Mouse (Mus musculus) intestine, embryonic 14.5 days (tissue): ENCODE measurements around the gene Slc38a9. TPM values are rescaled to one million over a fixed set of nuclear protein-coding genes. Genes with fewer than 3 reads are reported as not detected.

Experiments used
- ATAC-seq: fragments of 200-750 bp; cut with Nextera tagmentation; replicated peaks from 2 replicates; pipeline ENCODE4 v1.8.0; 2017; ENCODE audit warnings: low read depth, moderate number of reproducible peaks, moderate TSS enrichment, moderate library complexity; ENCODE audit not compliant: low FRiP score, low TSS enrichment
- DNase-seq: peaks from one replicate; pipeline ENCODE4 v3.0.0-alpha.2; 2018; ENCODE audit warnings: low spot score
- H3K27ac ChIP-seq: fragments of 300-500 bp; sonication (generic); 2 replicates; pipeline ENCODE4 v1.5.1; 2014; ENCODE audit warnings: low read depth, mild to moderate bottlenecking, control low read depth
- H3K27me3 ChIP-seq: fragments of 300-500 bp; sonication (generic); replicated peaks from 2 replicates; pipeline ENCODE4 v1.6.1; 2014; ENCODE audit warnings: low read length, control low read depth; ENCODE audit not compliant: control insufficient read depth, insufficient read depth
- H3K36me3 ChIP-seq: fragments of 300-500 bp; sonication (generic); 2 replicates; pipeline ENCODE4 v1.6.1; 2014; ENCODE audit warnings: low read length, control low read depth; ENCODE audit not compliant: control insufficient read depth, insufficient read depth
- H3K4me1 ChIP-seq: fragments of 300-500 bp; sonication (generic); replicated peaks from 2 replicates; pipeline ENCODE4 v1.6.1; 2014; ENCODE audit warnings: low read length, control low read depth, mixed read lengths; ENCODE audit not compliant: control insufficient read depth, insufficient read depth
- H3K4me2 ChIP-seq: fragments of 300-500 bp; sonication (generic); 2 replicates; pipeline ENCODE4 v1.6.1; 2014; ENCODE audit warnings: low read length
- H3K4me3 ChIP-seq: fragments of 300-500 bp; sonication (generic); 2 replicates; pipeline ENCODE4 v1.5.1; 2014; ENCODE audit warnings: low read depth, low read length, control low read depth, mixed read lengths
- H3K9ac ChIP-seq: fragments of 300-500 bp; sonication (generic); 2 replicates; pipeline ENCODE4 v1.6.1; 2014; ENCODE audit warnings: mild to moderate bottlenecking, low read length
- H3K9me3 ChIP-seq: fragments of 300-500 bp; sonication (generic); 2 replicates; pipeline ENCODE4 v1.6.1; 2016; ENCODE audit warnings: low read length, control low read depth; ENCODE audit not compliant: control insufficient read depth
- WGBS: fragments of 180-500 bp; shearing (Covaris S2); extraction: QIAGEN DNeasy Blood & Tissue Kit; methylation state at CpG from one replicate; pipeline ENCODE4 v1.1.7; 2014; 5-methylcytosine and 5-hydroxymethylcytosine counted together
- polyA plus RNA-seq: library from polyadenylated mRNA; unstranded; fragments of >200 nt; fragmentation: Nextera tagmentation; extraction: Ambion mirVana; gene quantifications from 2 replicates; pipeline ENCODE4 v1.2.1, GENCODE M21; 2014

Slc38a9 gene
- polyA plus RNA-seq, 1 experiment from 2014 or later, result 13.7 TPM

- Histone ChIP-seq H3K4me3 (no peak overlapping the region), H3K27ac (peak overlapping the region; percentile 0; the same call in 1 of the 2 replicates), H3K9me3 (no peaks in the 10 kb centered on the region), H3K36me3 (no peaks in the 10 kb centered on the region), H3K27me3 (no peaks in the 10 kb centered on the region), H3K4me1 (peaks cover 53% of the 10 kb centered on the region), H3K9ac (no peak overlapping the region), H3K4me2 (no peak overlapping the region)
- DNase-seq (no peak), ATAC-seq (no peak)
- WGBS, result 36% methylated on average over 1 of the region's 1 CpGs
Measured at GRCm38 (mm10) chr13:112760538-112760881, 100.0 kb downstream of the Slc38a9 start.

- whole genome bisulfite sequencing, result 26% methylated on average over 1 of the region's 1 CpGs
- ATAC-seq (no peak), DNase-seq (no peak)
- no peak overlapping the region for H3K4me3 ChIP-seq
- H3K4me1 ChIP-seq, result peaks cover 50% of the 10 kb centered on the region
- H3K9ac ChIP-seq, result no peak overlapping the region
- H3K27me3 ChIP-seq, result no peaks in the 10 kb centered on the region
- no peaks in the 10 kb centered on the region; the same call in 1 of the 2 replicates for H3K9me3 ChIP-seq
- H3K27ac ChIP-seq, result peak overlapping the region; percentile 70
- no peaks in the 10 kb centered on the region for H3K36me3 ChIP-seq
- H3K4me2 ChIP-seq, result no peak overlapping the region
Measured at GRCm38 (mm10) chr13:112761787-112762186, 101.2 kb downstream of the Slc38a9 start.

GRCm38 (mm10) chr13:112762548-112762947 lies 102.0 kb downstream of the Slc38a9 start:
- Histone ChIP-seq H3K9me3 (peaks cover 7% of the 10 kb centered on the region), H3K4me1 (peaks cover 46% of the 10 kb centered on the region), H3K9ac (no peak overlapping the region), H3K27me3 (no peaks in the 10 kb centered on the region), H3K4me2 (no peak overlapping the region), H3K27ac (peak overlapping the region; percentile 40; the same call in 1 of the 2 replicates), H3K4me3 (no peak overlapping the region), H3K36me3 (no peaks in the 10 kb centered on the region)
- ATAC-seq, result no peak
- DNase-seq, result no peak
- 33% methylated on average over 4 of the region's 4 CpGs for WGBS

GRCm38 (mm10) chr13:112763531-112764091 lies 103.1 kb downstream of the Slc38a9 start:
- Histone ChIP-seq H3K4me1 (peaks cover 37% of the 10 kb centered on the region), H3K36me3 (no peaks in the 10 kb centered on the region), H3K27ac (no peak overlapping the region), H3K4me2 (no peak overlapping the region), H3K27me3 (no peaks in the 10 kb centered on the region), H3K9ac (no peak overlapping the region), H3K4me3 (no peak overlapping the region), H3K9me3 (peaks cover 10% of the 10 kb centered on the region)
- DNase-seq (no peak), ATAC-seq (no peak)
- 59% methylated on average over 10 of the region's 10 CpGs for WGBS

DNA sequence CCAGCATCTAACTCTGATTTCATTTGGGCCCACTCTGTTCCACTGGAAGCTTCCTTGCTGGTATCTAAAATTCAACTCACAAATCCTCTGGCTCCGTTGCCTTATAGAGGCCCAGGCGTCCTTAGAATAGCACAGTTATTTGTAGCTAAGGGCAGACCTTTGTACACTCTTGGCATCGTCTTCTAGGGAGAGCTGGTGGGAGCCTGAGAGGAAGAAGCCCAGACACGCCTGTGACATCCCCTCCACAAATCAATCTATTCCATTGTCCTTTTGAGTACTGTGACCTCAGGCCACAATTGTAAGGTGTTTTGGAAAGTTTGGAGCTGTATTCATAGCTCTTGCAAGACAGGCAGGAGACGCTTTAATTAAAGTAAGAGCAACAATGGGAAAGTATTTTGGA lies 104.0 kb downstream of the Slc38a9 start:
- no peaks in the 10 kb centered on the region for H3K36me3 ChIP-seq
- peaks cover 10% of the 10 kb centered on the region for H3K9me3 ChIP-seq
- no peak overlapping the region for H3K27ac ChIP-seq
- no peak overlapping the region for H3K4me2 ChIP-seq
- no peaks in the 10 kb centered on the region for H3K27me3 ChIP-seq
- 68% methylated on average over 5 of the region's 5 CpGs for WGBS
- H3K4me3 ChIP-seq, result no peak overlapping the region
- ATAC-seq, result no peak
- DNase-seq, result no peak
- H3K9ac ChIP-seq, result no peak overlapping the region
- H3K4me1 ChIP-seq, result peaks cover 31% of the 10 kb centered on the region

DNA sequence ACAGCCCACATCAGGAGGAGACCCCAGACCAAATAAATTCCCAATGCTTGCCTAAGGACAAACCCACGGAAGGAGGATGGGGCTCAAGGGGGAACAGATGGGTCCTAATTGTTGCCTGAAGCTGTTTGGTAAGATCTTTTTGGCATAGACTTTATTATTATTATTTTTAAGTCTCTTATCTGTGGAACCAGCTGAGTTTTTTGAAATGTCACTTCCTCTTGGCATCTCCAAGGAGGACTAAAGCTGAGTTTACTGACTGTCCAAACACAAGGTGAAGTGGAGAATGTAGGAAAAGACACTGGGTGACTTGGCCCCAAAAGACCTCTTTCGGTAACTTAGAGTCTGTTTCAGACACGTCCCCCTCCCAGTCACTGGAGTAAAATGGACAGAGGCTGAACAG lies 105.1 kb downstream of the Slc38a9 start:
- Histone ChIP-seq H3K27ac (no peak overlapping the region), H3K36me3 (no peaks in the 10 kb centered on the region), H3K27me3 (no peaks in the 10 kb centered on the region), H3K9ac (no peak overlapping the region), H3K4me3 (no peak overlapping the region), H3K4me2 (no peak overlapping the region), H3K4me1 (peaks cover 23% of the 10 kb centered on the region), H3K9me3 (peaks cover 10% of the 10 kb centered on the region)
- 86% methylated on average over 3 of the region's 3 CpGs for WGBS
- no peak for DNase-seq
- ATAC-seq, result no peak

DNA sequence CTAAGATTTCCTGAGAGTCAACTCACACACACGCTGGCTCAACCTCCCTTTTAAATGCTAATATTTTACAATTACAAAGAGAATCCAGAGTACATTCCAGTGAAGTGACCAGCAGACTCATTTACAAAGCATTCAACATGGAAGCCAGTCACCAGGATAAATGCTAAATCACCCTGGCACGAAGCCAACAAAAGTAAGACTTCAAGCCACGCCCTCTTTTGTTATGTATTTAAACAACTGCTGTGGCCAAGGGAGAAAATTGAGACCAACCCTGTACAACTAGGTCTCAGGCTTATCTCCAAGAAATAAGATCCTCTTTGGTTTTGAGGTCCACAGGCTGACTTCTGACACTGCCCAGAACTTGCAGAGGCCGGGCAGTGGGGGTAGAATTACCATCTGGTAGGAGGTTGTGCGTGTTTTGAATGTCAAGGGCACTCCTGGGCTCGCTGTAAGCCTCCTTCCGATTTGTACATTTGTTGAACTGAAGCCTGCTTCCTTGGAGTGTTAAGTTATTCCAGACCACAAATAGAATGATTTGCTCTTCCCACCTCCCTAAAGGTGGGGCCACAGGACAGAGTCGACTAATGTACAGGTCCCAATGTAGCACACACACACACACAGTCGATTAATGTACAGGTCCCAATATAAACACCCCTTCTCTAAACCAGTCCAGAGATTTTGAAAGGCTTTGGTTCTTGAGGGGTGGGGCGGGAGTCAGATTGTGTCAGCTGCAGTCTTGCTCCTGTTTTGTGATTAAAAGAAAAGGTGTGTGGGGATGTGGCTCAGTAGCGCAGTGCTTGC lies 110.2 kb downstream of the Slc38a9 start:
- H3K9ac ChIP-seq, result no peak overlapping the region
- H3K9me3 ChIP-seq, result peaks cover 10% of the 10 kb centered on the region
- peak overlapping the region; percentile 9; the same call in 1 of the 2 replicates for H3K27ac ChIP-seq
- no peak overlapping the region for H3K4me2 ChIP-seq
- H3K4me1 ChIP-seq, result peaks cover 7% of the 10 kb centered on the region; the same call in 1 of the 2 replicates
- H3K36me3 ChIP-seq, result no peaks in the 10 kb centered on the region
- no peaks in the 10 kb centered on the region for H3K27me3 ChIP-seq
- DNase-seq, result no peak
- no peak for ATAC-seq
- H3K4me3 ChIP-seq, result no peak overlapping the region
- 29% methylated on average over 11 of the region's 11 CpGs for WGBS

- H3K4me3 ChIP-seq, result no peak overlapping the region
- no peak overlapping the region for H3K9ac ChIP-seq
Measured at GRCm38 (mm10) chr13:112771447-112772208, 111.1 kb downstream of the Slc38a9 start.

More at GRCm38 (mm10) chr13:112771447-112772208, 111.1 kb downstream of the Slc38a9 start:
- H3K4me2 ChIP-seq, result 0 out of 2 replicates have a peak overlapping the region, but pooled peaks have one; percentile 6
- H3K27me3 ChIP-seq, result no peaks in the 10 kb centered on the region
- peaks cover 7% of the 10 kb centered on the region; the same call in 1 of the 2 replicates for H3K4me1 ChIP-seq
- ATAC-seq, result no peak
- H3K27ac ChIP-seq, result 0 out of 2 replicates have a peak overlapping the region, but pooled peaks have one; percentile 9
- no peaks in the 10 kb centered on the region for H3K36me3 ChIP-seq
- DNase-seq, result no peak
- WGBS, result 44% methylated on average over 15 of the region's 15 CpGs
- peaks cover 10% of the 10 kb centered on the region for H3K9me3 ChIP-seq
